Mouse (Mus musculus): ENCODE data around the gene Tamm41. TPM values are rescaled to one million over a fixed set of nuclear protein-coding genes. Genes with fewer than 3 reads are reported as not detected.
A peak's percentile ranks its signal among the peaks of the same experiment; 100 is the strongest.

Gene Tamm41
- polyA plus RNA-seq, 1 experiment from 2014 or later = 75.7 TPM

GRCm38 (mm10) chr6:114993659-114994058 lies 44.0 kb downstream of the Tamm41 start:
- H3K27ac ChIP-seq (ENCODE audit: low read depth, low read length) = no peak overlapping the region
- no peaks in the 10 kb centered on the region for H3K27me3 ChIP-seq (ENCODE audit: control insufficient read depth, insufficient read depth, low read length)
- no peak overlapping the region for H3K9ac ChIP-seq (ENCODE audit: low read depth, low read length)
- WGBS = 71% methylated on average over 8 of the region's 8 CpGs
- ATAC-seq (ENCODE audit: low FRiP score, low TSS enrichment) = no peak
- H3K4me2 ChIP-seq (replicated peaks; ENCODE audit: low read depth, low read length) = no peak overlapping the region
- H3K36me3 ChIP-seq (ENCODE audit: control insufficient read depth, insufficient read depth, low read length) = no peaks in the 10 kb centered on the region
- H3K4me1 ChIP-seq (ENCODE audit: control insufficient read depth, insufficient read depth, low read length) = no peaks in the 10 kb centered on the region
- H3K9me3 ChIP-seq (ENCODE audit: control insufficient read depth, low read length) = no peaks in the 10 kb centered on the region
- no peak overlapping the region for H3K4me3 ChIP-seq (ENCODE audit: low read length)

- Histone ChIP-seq H3K9me3 (ENCODE audit: control insufficient read depth, low read length) (no peaks in the 10 kb centered on the region), H3K36me3 (ENCODE audit: control insufficient read depth, insufficient read depth, low read length) (no peaks in the 10 kb centered on the region), H3K27me3 (ENCODE audit: control insufficient read depth, insufficient read depth, low read length) (no peaks in the 10 kb centered on the region), H3K27ac (ENCODE audit: low read depth, low read length) (no peak overlapping the region), H3K4me3 (ENCODE audit: low read length) (no peak overlapping the region), H3K4me2 (replicated peaks; ENCODE audit: low read depth, low read length) (no peak overlapping the region), H3K4me1 (ENCODE audit: control insufficient read depth, insufficient read depth, low read length) (no peaks in the 10 kb centered on the region), H3K9ac (ENCODE audit: low read depth, low read length) (no peak overlapping the region)
- ATAC-seq (ENCODE audit: low FRiP score, low TSS enrichment) = no peak
- WGBS = 73% methylated on average over 4 of the region's 4 CpGs
Observed at GRCm38 (mm10) chr6:114991909-114992308, 45.8 kb downstream of the Tamm41 start.

- WGBS = 72% methylated on average over 3 of the region's 3 CpGs
- H3K27ac ChIP-seq (ENCODE audit: low read depth, low read length) = peak overlapping the region; percentile 68; the same call in 1 of the 2 replicates
- H3K4me2 ChIP-seq (replicated peaks; ENCODE audit: low read depth, low read length) = no peak overlapping the region
- no peak overlapping the region for H3K4me3 ChIP-seq (ENCODE audit: low read length)
- H3K9me3 ChIP-seq (ENCODE audit: control insufficient read depth, low read length) = no peaks in the 10 kb centered on the region
- H3K4me1 ChIP-seq (ENCODE audit: control insufficient read depth, insufficient read depth, low read length) = no peaks in the 10 kb centered on the region
- peak; percentile 64; the same call in 1 of the 2 replicates for ATAC-seq (ENCODE audit: low FRiP score, low TSS enrichment)
- no peak overlapping the region for H3K9ac ChIP-seq (ENCODE audit: low read depth, low read length)
- H3K27me3 ChIP-seq (ENCODE audit: control insufficient read depth, insufficient read depth, low read length) = no peaks in the 10 kb centered on the region
- no peaks in the 10 kb centered on the region for H3K36me3 ChIP-seq (ENCODE audit: control insufficient read depth, insufficient read depth, low read length)
Observed at GRCm38 (mm10) chr6:114988619-114988980, 49.1 kb downstream of the Tamm41 start.

GRCm38 (mm10) chr6:114987966-114988618 lies 49.6 kb downstream of the Tamm41 start:
- WGBS = 72% methylated on average over 7 of the region's 7 CpGs
- peak; percentile 76 for ATAC-seq (ENCODE audit: low FRiP score, low TSS enrichment)
- Histone ChIP-seq H3K4me2 (replicated peaks; ENCODE audit: low read depth, low read length) (no peak overlapping the region), H3K4me3 (ENCODE audit: low read length) (no peak overlapping the region), H3K4me1 (ENCODE audit: control insufficient read depth, insufficient read depth, low read length) (no peaks in the 10 kb centered on the region), H3K9ac (ENCODE audit: low read depth, low read length) (no peak overlapping the region), H3K9me3 (ENCODE audit: control insufficient read depth, low read length) (no peaks in the 10 kb centered on the region), H3K27me3 (ENCODE audit: control insufficient read depth, insufficient read depth, low read length) (no peaks in the 10 kb centered on the region), H3K36me3 (ENCODE audit: control insufficient read depth, insufficient read depth, low read length) (no peaks in the 10 kb centered on the region), H3K27ac (ENCODE audit: low read depth, low read length) (peak overlapping the region; percentile 68; the same call in 1 of the 2 replicates)

- Histone ChIP-seq H3K4me1 (ENCODE audit: control insufficient read depth, insufficient read depth, low read length) (no peaks in the 10 kb centered on the region), H3K27me3 (ENCODE audit: control insufficient read depth, insufficient read depth, low read length) (no peaks in the 10 kb centered on the region), H3K9ac (ENCODE audit: low read depth, low read length) (no peak overlapping the region), H3K4me2 (replicated peaks; ENCODE audit: low read depth, low read length) (no peak overlapping the region), H3K9me3 (ENCODE audit: control insufficient read depth, low read length) (no peaks in the 10 kb centered on the region), H3K36me3 (ENCODE audit: control insufficient read depth, insufficient read depth, low read length) (no peaks in the 10 kb centered on the region), H3K27ac (ENCODE audit: low read depth, low read length) (no peak overlapping the region), H3K4me3 (ENCODE audit: low read length) (no peak overlapping the region)
- WGBS = 76% methylated on average over 7 of the region's 7 CpGs
- ATAC-seq (ENCODE audit: low FRiP score, low TSS enrichment) = no peak
Observed at GRCm38 (mm10) chr6:114982671-114983070, 55.0 kb downstream of the Tamm41 start.

- ATAC-seq (ENCODE audit: low FRiP score, low TSS enrichment) = no peak
- WGBS = 78% methylated on average over 1 of the region's 1 CpGs
Observed at GRCm38 (mm10) chr6:114979715-114980114, 58.0 kb downstream of the Tamm41 start.

GRCm38 (mm10) chr6:114976915-114977419 lies 60.7 kb downstream of the Tamm41 start:
- no peaks in the 10 kb centered on the region for H3K9me3 ChIP-seq (ENCODE audit: control insufficient read depth, low read length)
- H3K4me3 ChIP-seq (ENCODE audit: low read length) = no peak overlapping the region
- no peaks in the 10 kb centered on the region for H3K4me1 ChIP-seq (ENCODE audit: control insufficient read depth, insufficient read depth, low read length)
- H3K4me2 ChIP-seq (replicated peaks; ENCODE audit: low read depth, low read length) = no peak overlapping the region
- H3K27ac ChIP-seq (ENCODE audit: low read depth, low read length) = no peak overlapping the region
- no peak for ATAC-seq (ENCODE audit: low FRiP score, low TSS enrichment)
- 83% methylated on average over 7 of the region's 7 CpGs for WGBS
- no peaks in the 10 kb centered on the region for H3K36me3 ChIP-seq (ENCODE audit: control insufficient read depth, insufficient read depth, low read length)
- H3K9ac ChIP-seq (ENCODE audit: low read depth, low read length) = no peak overlapping the region
- no peaks in the 10 kb centered on the region for H3K27me3 ChIP-seq (ENCODE audit: control insufficient read depth, insufficient read depth, low read length)

More at GRCm38 (mm10) chr6:114979715-114980114, 58.0 kb downstream of the Tamm41 start:
- no peaks in the 10 kb centered on the region for H3K36me3 ChIP-seq (ENCODE audit: control insufficient read depth, insufficient read depth, low read length)
- no peak overlapping the region for H3K4me3 ChIP-seq (ENCODE audit: low read length)
- no peaks in the 10 kb centered on the region for H3K9me3 ChIP-seq (ENCODE audit: control insufficient read depth, low read length)
- H3K27me3 ChIP-seq (ENCODE audit: control insufficient read depth, insufficient read depth, low read length) = no peaks in the 10 kb centered on the region
- no peak overlapping the region for H3K27ac ChIP-seq (ENCODE audit: low read depth, low read length)
- no peak overlapping the region for H3K9ac ChIP-seq (ENCODE audit: low read depth, low read length)
- no peaks in the 10 kb centered on the region for H3K4me1 ChIP-seq (ENCODE audit: control insufficient read depth, insufficient read depth, low read length)
- no peak overlapping the region for H3K4me2 ChIP-seq (replicated peaks; ENCODE audit: low read depth, low read length)

GRCm38 (mm10) chr6:114974331-114974730 lies 63.3 kb downstream of the Tamm41 start:
- Histone ChIP-seq H3K9me3 (ENCODE audit: control insufficient read depth, low read length) (peaks cover 3% of the 10 kb centered on the region; the same call in 1 of the 2 replicates), H3K4me1 (ENCODE audit: control insufficient read depth, insufficient read depth, low read length) (peaks cover 3% of the 10 kb centered on the region; the same call in 1 of the 2 replicates), H3K36me3 (ENCODE audit: control insufficient read depth, insufficient read depth, low read length) (no peaks in the 10 kb centered on the region), H3K27me3 (ENCODE audit: control insufficient read depth, insufficient read depth, low read length) (no peaks in the 10 kb centered on the region), H3K9ac (ENCODE audit: low read depth, low read length) (no peak overlapping the region), H3K4me3 (ENCODE audit: low read length) (no peak overlapping the region), H3K4me2 (replicated peaks; ENCODE audit: low read depth, low read length) (no peak overlapping the region), H3K27ac (ENCODE audit: low read depth, low read length) (no peak overlapping the region)
- no peak for ATAC-seq (ENCODE audit: low FRiP score, low TSS enrichment)
- 83% methylated on average over 1 of the region's 1 CpGs for WGBS

- WGBS = 45% methylated on average over 1 of the region's 1 CpGs
- H3K4me2 ChIP-seq (replicated peaks; ENCODE audit: low read depth, low read length) = no peak overlapping the region
- no peak overlapping the region for H3K4me3 ChIP-seq (ENCODE audit: low read length)
- H3K27me3 ChIP-seq (ENCODE audit: control insufficient read depth, insufficient read depth, low read length) = no peaks in the 10 kb centered on the region
- ATAC-seq (ENCODE audit: low FRiP score, low TSS enrichment) = no peak
- no peak overlapping the region for H3K27ac ChIP-seq (ENCODE audit: low read depth, low read length)
- H3K36me3 ChIP-seq (ENCODE audit: control insufficient read depth, insufficient read depth, low read length) = no peaks in the 10 kb centered on the region
- peaks cover 3% of the 10 kb centered on the region; the same call in 1 of the 2 replicates for H3K9me3 ChIP-seq (ENCODE audit: control insufficient read depth, low read length)
- H3K9ac ChIP-seq (ENCODE audit: low read depth, low read length) = no peak overlapping the region
- peaks cover 3% of the 10 kb centered on the region; the same call in 1 of the 2 replicates for H3K4me1 ChIP-seq (ENCODE audit: control insufficient read depth, insufficient read depth, low read length)
Observed at GRCm38 (mm10) chr6:114972988-114973387, 64.7 kb downstream of the Tamm41 start.
